Mouse (Mus musculus) adrenal gland, postnatal 14 days (tissue): ENCODE measurements around the gene Btbd2. TPM values are rescaled to one million over a fixed set of nuclear protein-coding genes. Genes with fewer than 3 reads are reported as not detected.

Source experiments
- DNase-seq: peaks from one replicate; pipeline ENCODE4 v3.0.0; 2021; ENCODE audit warnings: mixed read lengths
- total RNA-seq: library from RNA; stranded (reverse); gene quantifications from 2 replicates; pipeline ENCODE4 v1.2.3, GENCODE M21; 2021

Gene Btbd2
- total RNA-seq, 1 experiment from 2014 or later = 53.5 TPM

GRCm38 (mm10) chr10:80646936-80647335, 9.9 kb downstream of the Btbd2 start:
- no peak for DNase-seq

- no peak for DNase-seq
These were observed 21.5 kb downstream of the Btbd2 start for GRCm38 (mm10) chr10:80635345-80635744.

GRCm38 (mm10) chr10:80628925-80629324, 27.9 kb downstream of the Btbd2 start:
- DNase-seq = no peak

- DNase-seq = peak; percentile 65
These were observed 29.2 kb downstream of the Btbd2 start for GRCm38 (mm10) chr10:80627685-80628084.

DNA sequence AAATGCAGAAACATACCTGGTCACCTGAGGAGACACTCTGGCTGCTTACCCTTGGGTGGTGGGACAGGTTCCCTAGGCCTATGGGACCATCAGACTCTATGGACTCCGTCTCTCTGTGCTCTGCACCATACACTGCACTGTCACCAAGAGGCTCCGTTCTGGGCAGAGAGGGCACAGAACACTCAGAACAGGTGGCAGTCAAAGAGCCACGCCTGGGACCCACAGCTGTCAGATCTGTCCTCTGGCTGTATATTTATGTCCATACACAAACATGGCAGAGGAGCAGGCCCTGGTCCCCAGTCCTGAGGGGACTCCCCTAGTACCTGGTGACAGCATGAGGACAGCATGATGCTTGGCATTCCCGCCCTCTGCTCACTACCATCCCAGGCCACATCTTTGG, 31.1 kb downstream of the Btbd2 start:
- DNase-seq = no peak

DNA sequence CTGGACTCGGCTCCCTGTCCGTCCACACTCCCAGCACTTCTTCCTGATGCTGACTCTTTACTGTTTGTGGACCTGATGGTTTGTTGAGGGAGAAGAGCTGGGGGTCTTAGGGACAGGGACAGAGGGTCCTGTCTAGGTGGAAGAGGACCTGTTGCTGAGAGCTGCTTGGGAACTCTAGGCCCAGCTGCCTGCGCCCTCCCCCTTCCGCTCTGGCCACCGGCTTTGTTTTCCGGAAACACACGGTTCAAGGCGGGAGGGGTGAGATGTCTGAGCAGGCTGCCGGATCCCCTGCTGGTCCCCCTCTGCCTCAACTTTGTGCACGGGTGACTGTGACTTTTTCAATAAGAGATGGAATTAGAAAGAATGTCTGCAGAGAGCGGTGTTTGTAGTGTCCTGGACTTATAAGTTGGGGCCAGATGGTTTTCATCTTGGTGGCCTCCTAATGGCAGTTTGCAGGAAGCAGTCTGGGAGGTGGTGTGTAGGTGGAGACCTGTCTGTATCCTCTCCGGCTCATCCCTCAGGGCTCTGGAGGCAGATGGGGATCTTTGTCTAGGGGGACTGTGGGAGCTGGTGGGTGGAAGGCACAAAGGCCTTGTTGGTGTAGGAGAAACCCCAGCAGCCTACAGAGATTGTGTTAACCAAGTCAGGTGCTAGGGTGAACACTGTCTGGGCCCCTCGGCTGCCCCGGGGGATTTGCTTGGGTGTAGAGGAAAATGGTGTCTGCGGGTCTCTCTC, 33.2 kb downstream of the Btbd2 start:
- peak; percentile 83 for DNase-seq

DNA sequence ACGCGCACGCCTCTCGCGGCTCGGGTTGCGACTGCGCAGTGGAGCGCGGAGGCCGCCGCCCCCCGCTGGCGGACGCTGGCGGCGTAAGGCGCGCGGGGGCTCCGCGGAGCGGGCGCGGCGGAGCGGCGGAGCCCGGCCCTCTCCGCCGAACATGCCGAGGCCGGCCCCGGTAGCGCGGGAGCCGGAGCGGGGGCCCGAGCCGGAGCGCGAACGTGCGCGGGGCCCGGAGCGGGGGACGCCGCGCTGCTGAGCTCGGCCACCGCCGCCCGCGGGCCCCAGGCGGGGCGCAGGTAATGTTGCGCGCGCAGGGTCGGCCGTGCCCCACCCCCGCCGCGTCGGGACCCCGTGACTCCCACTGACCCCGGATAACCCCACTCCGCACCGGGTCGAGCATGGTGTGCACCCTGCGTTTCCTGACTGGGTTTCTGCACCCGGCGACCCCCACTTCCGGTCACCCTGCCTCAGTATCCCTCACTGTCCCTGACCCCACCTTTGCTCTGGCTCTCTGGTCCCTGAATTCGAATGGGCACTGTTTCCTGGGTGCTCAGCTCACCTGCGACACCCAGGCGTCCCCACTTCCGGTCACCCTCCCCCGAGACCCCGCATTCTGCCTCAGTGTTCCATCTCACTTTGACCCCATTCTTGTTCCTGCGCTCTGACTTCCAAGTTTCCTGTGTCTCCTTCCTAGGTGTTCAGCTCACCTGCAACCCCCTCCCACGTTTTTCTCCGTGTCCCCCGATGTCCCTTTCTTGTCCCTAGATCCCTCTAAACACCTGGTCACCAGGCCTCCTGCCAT, 34.0 kb downstream of the Btbd2 start, which contains the start of gene Csnk1g2:
Gene Csnk1g2 (plus strand): TSS at position 178 of the 796 bp plus-strand sequence.
- DNase-seq = peak; percentile 77

DNA sequence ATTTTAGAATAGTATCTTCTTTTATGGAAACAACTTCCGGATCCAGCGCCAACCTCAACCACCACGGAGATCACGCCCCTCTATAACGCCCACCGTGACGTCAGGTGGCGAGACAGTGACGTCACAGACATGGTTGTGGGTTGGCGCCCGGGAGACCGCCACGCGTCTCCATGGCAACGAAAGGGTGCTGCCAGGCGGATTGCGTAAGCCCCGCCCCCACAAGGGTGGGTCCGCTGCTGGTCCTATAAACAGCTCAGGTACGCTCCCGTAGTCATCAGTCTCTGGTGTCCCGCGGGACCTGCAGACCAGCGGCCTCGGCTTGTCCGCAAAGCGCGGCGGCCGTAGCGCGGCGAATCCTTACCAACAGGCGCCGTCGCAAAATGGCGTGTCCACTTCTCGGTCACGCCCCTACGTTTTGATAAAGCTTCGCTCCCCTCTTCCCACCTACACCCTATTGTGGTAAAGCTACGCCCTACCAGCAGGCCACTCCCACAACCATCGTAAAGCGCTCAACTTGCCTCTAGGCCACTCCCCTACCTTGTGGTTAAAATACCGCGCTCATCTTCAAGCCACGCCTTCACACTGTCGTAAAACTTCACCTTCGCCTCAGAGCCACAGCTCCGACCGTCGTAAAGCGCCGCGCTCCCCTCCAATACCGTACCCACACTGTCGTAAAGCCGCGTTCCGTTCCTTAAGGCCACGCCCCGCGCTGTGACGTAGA, 34.8 kb downstream of the Btbd2 start:
- DNase-seq = peak; percentile 99

DNA sequence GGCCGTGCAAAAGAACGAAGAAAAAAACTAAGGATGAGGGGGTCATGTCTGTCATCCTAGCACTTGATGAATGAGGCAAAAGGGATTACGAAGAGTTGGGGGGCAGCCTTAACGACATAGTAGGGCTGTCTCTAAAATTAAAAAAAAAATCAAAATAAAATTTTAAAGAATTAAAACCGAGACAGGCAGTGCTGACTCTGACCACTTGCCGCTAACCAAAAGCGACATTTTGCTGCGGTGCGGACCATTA, 35.3 kb downstream of the Btbd2 start:
- DNase-seq = no peak

- DNase-seq = no peak
These were observed 35.8 kb downstream of the Btbd2 start for GRCm38 (mm10) chr10:80620796-80621689.

- no peak for DNase-seq
These were observed 36.5 kb downstream of the Btbd2 start for GRCm38 (mm10) chr10:80620365-80620764.

DNA sequence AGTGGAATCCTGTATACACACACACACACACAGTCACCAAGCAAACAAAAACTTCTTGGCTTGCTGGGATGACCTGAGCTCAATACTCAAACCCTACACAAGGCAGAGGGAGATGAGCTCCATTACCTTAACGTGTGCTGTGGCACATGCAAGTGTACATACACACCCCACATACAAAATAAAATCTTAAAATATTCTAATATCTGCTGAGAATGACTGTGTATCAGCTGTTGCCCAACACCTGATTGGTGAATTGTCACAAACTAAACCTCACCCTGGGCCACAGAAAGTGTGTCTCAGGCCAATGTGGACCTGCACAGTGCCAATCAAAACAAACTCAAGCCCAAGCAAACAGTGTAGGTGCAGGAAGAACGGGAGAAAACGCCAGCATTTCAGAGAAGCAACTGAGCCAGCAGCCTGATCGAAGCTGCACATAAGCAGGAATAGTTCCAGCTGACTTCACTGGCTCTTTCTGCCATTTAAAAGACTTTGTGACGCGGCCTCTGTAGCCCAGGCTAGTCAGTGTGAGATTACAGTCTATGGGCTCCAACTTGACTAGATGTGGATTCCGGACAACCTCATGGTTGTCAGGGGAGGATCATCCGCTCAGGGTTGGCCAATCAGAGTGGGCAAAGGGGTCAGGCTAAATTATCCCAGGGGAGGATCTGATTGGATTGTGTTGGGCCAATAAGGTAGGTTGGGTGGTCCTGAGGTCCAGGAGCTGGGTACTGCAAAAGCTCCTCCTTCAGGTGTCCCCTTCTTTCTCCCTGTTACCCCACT, 37.2 kb downstream of the Btbd2 start:
- no peak for DNase-seq

DNA sequence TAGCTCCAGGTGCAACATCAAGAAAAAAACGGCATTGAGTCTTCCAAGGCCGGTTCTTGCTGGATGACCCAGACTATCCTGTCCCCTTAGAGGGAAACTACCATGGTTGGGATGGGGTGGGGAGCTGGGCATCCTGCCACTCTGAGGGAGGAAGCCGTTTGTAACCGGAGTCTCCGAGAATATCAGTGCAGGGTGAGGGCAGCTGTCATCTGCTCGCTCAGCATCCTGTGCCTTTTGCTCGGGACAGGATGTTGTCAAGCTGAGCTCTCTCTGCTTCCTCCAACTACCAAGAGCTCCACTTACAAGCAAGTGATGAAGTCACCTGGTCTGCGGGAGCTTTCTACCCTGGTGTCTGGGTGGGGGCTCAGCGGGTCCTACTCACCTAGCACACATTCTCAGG, 38.7 kb downstream of the Btbd2 start:
- peak; percentile 72 for DNase-seq

DNA sequence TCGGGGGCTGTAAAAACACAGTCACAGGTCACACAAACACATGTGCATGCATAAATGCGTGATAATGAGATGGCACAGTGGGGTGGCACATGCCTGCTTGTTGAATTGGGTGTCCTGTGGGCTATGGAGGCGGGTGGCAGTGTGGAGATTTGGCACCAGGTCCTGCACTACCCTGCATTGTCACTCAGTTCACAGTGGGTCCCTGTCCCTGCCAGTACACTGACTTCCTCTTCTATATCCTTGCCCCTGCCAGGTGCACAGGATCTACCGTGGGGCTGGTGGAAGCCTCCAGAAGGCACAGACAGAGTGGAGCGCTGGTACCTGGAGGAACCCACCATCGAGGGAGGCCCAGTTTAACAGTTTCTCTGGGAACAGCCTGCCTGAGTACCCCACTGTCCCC, 42.5 kb downstream of the Btbd2 start:
- DNase-seq = no peak

DNA sequence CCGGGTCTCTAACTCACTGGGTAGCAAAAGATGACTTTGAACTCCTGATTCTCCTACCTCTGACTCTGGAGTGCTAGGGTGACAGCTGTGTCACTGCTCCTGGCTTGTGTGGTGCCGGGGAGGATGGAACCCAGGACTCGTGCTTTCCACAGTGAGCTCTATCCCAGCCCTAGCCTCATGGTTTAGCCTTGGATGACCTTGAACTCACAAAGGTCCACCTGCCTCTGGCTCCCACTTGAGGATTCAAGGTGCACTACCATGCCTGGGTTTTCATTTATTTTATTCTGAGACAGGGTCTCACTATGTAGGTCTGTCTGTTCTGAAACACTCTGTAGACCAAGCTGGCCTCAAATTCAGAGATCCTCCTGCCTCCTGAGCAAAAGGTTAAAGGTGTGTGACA, 43.0 kb downstream of the Btbd2 start:
- DNase-seq = no peak

GRCm38 (mm10) chr10:80611905-80612304, 45.0 kb downstream of the Btbd2 start:
- DNase-seq = no peak

- DNase-seq = peak; percentile 73
These were observed 45.8 kb downstream of the Btbd2 start for GRCm38 (mm10) chr10:80611024-80611423.

- DNase-seq = no peak
These were observed 46.6 kb downstream of the Btbd2 start for GRCm38 (mm10) chr10:80610116-80610785.

DNA sequence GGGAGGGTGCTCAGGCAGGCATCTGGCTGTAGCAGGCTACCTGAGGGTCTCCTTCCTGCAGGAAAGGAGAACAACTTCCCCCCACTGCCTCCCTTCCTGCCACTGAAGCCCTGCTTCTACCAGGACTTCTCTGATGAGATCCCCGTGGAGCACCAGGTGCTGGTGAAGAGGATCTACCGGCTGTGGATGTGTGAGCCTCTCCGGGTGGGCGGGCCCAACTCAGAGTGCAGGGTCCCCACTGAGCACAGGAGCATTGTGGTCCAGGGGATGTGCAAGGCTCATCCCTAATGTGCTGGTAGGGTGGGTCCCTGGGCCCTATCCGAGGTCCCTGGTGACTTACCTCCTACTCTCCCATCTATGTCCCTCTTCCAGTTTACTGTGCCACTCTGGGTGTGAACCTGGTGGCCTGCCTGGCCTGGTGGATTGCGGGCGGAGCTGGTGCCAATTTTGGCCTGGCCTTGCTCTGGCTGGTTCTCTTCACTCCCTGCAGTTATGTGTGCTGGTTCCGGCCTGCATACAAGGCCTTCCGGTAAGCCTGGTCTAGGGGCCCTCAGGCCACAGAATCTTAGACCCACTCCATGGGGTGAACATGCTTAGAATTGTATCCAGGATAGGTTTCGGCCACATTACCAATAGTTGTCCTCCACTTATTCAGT, 47.5 kb downstream of the Btbd2 start:
- no peak for DNase-seq

GRCm38 (mm10) chr10:80608435-80608834, 48.4 kb downstream of the Btbd2 start:
- no peak for DNase-seq
